Mouse (Mus musculus): ENCODE results near the gene Klhdc10. TPM values are rescaled to one million over a fixed set of nuclear protein-coding genes. Genes with fewer than 3 reads are reported as not detected.
A peak's percentile ranks its signal among the peaks of the same experiment; 100 is the strongest.

Klhdc10 gene
- polyA plus RNA-seq (2012; rRNA removed) = 25.5 and 29.7 TPM in 2 replicates

- under 1% methylated on average over 41 of the region's 41 CpGs for WGBS
- DNase-seq = peak; percentile 100
- no peaks in the 10 kb centered on the region for H3K27me3 ChIP-seq (ENCODE audit: control insufficient read depth, insufficient read depth, low read length)
- peaks cover 4% of the 10 kb centered on the region for H3K4me1 ChIP-seq (replicated peaks; ENCODE audit: control insufficient read depth, insufficient read depth, low read length)
- H3K36me3 ChIP-seq (ENCODE audit: control insufficient read depth, insufficient read depth, low read length) = no peaks in the 10 kb centered on the region
- H3K27ac ChIP-seq (ENCODE audit: control insufficient read depth, insufficient read depth, low read length) = peak within 1 kb of the TSS; percentile 91
- peak within 1 kb of the TSS; percentile 70 for H3K4me3 ChIP-seq (ENCODE audit: control insufficient read depth, insufficient read depth, low read length)
- peak; percentile 59 for TF ChIP-seq POLR2A (IDR thresholded peaks at IDR 0.05; ENCODE audit: control insufficient read depth, extremely low read depth, insufficient read depth, low read length, poor library complexity)
- TF ChIP-seq CTCF (IDR thresholded peaks at IDR 0.05; ENCODE audit: borderline replicate concordance, control insufficient read depth, extremely low read depth, insufficient read depth, low read length, poor library complexity) = peak; percentile 43; the same call in 1 of the 2 replicates
These were observed at the start of gene Klhdc10 for GRCm38 (mm10) chr6:30401308-30402015. TSS of gene Klhdc10 (plus strand) at chr6:30401868.

- Histone ChIP-seq H3K36me3 (ENCODE audit: control insufficient read depth, insufficient read depth, low read length) (no peaks in the 10 kb centered on the region), H3K4me3 (ENCODE audit: control insufficient read depth, insufficient read depth, low read length) (no peak overlapping the region), H3K27me3 (ENCODE audit: control insufficient read depth, insufficient read depth, low read length) (no peaks in the 10 kb centered on the region), H3K4me1 (replicated peaks; ENCODE audit: control insufficient read depth, insufficient read depth, low read length) (peaks cover 46% of the 10 kb centered on the region), H3K27ac (ENCODE audit: control insufficient read depth, insufficient read depth, low read length) (peak overlapping the region; percentile 11; the same call in 1 of the 2 replicates)
- no peak for TF ChIP-seq POLR2A (IDR thresholded peaks at IDR 0.05; ENCODE audit: control insufficient read depth, extremely low read depth, insufficient read depth, low read length, poor library complexity)
- no peak for TF ChIP-seq CTCF (IDR thresholded peaks at IDR 0.05; ENCODE audit: borderline replicate concordance, control insufficient read depth, extremely low read depth, insufficient read depth, low read length, poor library complexity)
- DNase-seq = no peak
- WGBS = 47% methylated on average over 8 of the region's 8 CpGs
These were observed 48.9 kb upstream of the Klhdc10 start for GRCm38 (mm10) chr6:30352762-30353161.

- H3K27ac ChIP-seq (ENCODE audit: control insufficient read depth, insufficient read depth, low read length) = no peak overlapping the region
- no peaks in the 10 kb centered on the region for H3K36me3 ChIP-seq (ENCODE audit: control insufficient read depth, insufficient read depth, low read length)
- peaks cover 46% of the 10 kb centered on the region for H3K4me1 ChIP-seq (replicated peaks; ENCODE audit: control insufficient read depth, insufficient read depth, low read length)
- TF ChIP-seq POLR2A (IDR thresholded peaks at IDR 0.05; ENCODE audit: control insufficient read depth, extremely low read depth, insufficient read depth, low read length, poor library complexity) (no peak), CTCF (IDR thresholded peaks at IDR 0.05; ENCODE audit: borderline replicate concordance, control insufficient read depth, extremely low read depth, insufficient read depth, low read length, poor library complexity) (no peak)
- no peak for DNase-seq
- H3K27me3 ChIP-seq (ENCODE audit: control insufficient read depth, insufficient read depth, low read length) = no peaks in the 10 kb centered on the region
- H3K4me3 ChIP-seq (ENCODE audit: control insufficient read depth, insufficient read depth, low read length) = no peak overlapping the region
- 96% methylated on average over 8 of the region's 8 CpGs for WGBS
These were observed 48.0 kb upstream of the Klhdc10 start for GRCm38 (mm10) chr6:30353661-30354060.

DNA sequence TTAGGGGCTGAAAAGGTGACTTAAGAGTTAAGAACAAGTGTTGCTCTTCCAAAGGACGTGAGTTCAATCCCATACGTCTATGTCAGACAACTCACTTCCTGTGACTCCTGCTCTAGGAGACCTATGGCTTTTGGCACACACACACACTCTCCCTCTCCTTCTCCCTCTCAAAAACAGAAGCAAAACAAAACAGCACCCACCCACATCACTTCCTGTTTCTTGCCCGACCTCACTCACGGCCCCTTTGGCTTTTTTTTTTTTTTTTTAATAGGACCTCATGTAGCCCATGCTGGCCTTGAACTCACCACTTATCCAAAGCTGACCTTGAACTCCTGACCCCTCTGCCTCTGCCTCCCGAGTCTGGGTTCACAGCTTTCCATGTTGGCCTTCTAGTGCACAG is 46.9 kb upstream of the Klhdc10 start:
- WGBS = 20% methylated on average over 5 of the region's 5 CpGs
- DNase-seq = no peak
- no peak for TF ChIP-seq POLR2A (IDR thresholded peaks at IDR 0.05; ENCODE audit: control insufficient read depth, extremely low read depth, insufficient read depth, low read length, poor library complexity)
- TF ChIP-seq CTCF (IDR thresholded peaks at IDR 0.05; ENCODE audit: borderline replicate concordance, control insufficient read depth, extremely low read depth, insufficient read depth, low read length, poor library complexity) = no peak

GRCm38 (mm10) chr6:30355701-30356100 is 46.0 kb upstream of the Klhdc10 start:
- 85% methylated on average over 8 of the region's 8 CpGs for WGBS
- DNase-seq = no peak
- peaks cover 45% of the 10 kb centered on the region for H3K4me1 ChIP-seq (replicated peaks; ENCODE audit: control insufficient read depth, insufficient read depth, low read length)
- no peaks in the 10 kb centered on the region for H3K27me3 ChIP-seq (ENCODE audit: control insufficient read depth, insufficient read depth, low read length)
- no peak overlapping the region for H3K27ac ChIP-seq (ENCODE audit: control insufficient read depth, insufficient read depth, low read length)
- no peak overlapping the region for H3K4me3 ChIP-seq (ENCODE audit: control insufficient read depth, insufficient read depth, low read length)
- TF ChIP-seq CTCF (IDR thresholded peaks at IDR 0.05; ENCODE audit: borderline replicate concordance, control insufficient read depth, extremely low read depth, insufficient read depth, low read length, poor library complexity) = no peak
- TF ChIP-seq POLR2A (IDR thresholded peaks at IDR 0.05; ENCODE audit: control insufficient read depth, extremely low read depth, insufficient read depth, low read length, poor library complexity) = no peak
- no peaks in the 10 kb centered on the region for H3K36me3 ChIP-seq (ENCODE audit: control insufficient read depth, insufficient read depth, low read length)

More for the DNA sequence above, 46.9 kb upstream of the Klhdc10 start:
- H3K4me1 ChIP-seq (replicated peaks; ENCODE audit: control insufficient read depth, insufficient read depth, low read length) = peaks cover 46% of the 10 kb centered on the region
- H3K4me3 ChIP-seq (ENCODE audit: control insufficient read depth, insufficient read depth, low read length) = no peak overlapping the region
- H3K27me3 ChIP-seq (ENCODE audit: control insufficient read depth, insufficient read depth, low read length) = no peaks in the 10 kb centered on the region
- no peak overlapping the region for H3K27ac ChIP-seq (ENCODE audit: control insufficient read depth, insufficient read depth, low read length)
- H3K36me3 ChIP-seq (ENCODE audit: control insufficient read depth, insufficient read depth, low read length) = no peaks in the 10 kb centered on the region

GRCm38 (mm10) chr6:30356161-30356560 is 45.5 kb upstream of the Klhdc10 start:
- DNase-seq = no peak
- peaks cover 41% of the 10 kb centered on the region for H3K4me1 ChIP-seq (replicated peaks; ENCODE audit: control insufficient read depth, insufficient read depth, low read length)
- no peak overlapping the region for H3K4me3 ChIP-seq (ENCODE audit: control insufficient read depth, insufficient read depth, low read length)
- no peak for TF ChIP-seq POLR2A (IDR thresholded peaks at IDR 0.05; ENCODE audit: control insufficient read depth, extremely low read depth, insufficient read depth, low read length, poor library complexity)
- TF ChIP-seq CTCF (IDR thresholded peaks at IDR 0.05; ENCODE audit: borderline replicate concordance, control insufficient read depth, extremely low read depth, insufficient read depth, low read length, poor library complexity) = no peak
- no peaks in the 10 kb centered on the region for H3K36me3 ChIP-seq (ENCODE audit: control insufficient read depth, insufficient read depth, low read length)
- no peak overlapping the region for H3K27ac ChIP-seq (ENCODE audit: control insufficient read depth, insufficient read depth, low read length)
- WGBS = 81% methylated on average over 5 of the region's 5 CpGs
- H3K27me3 ChIP-seq (ENCODE audit: control insufficient read depth, insufficient read depth, low read length) = no peaks in the 10 kb centered on the region

Measured in thymus, adult 2 months (tissue).